Mouse (Mus musculus) testis, adult 2 months (tissue): Measurements from ENCODE around the gene Large1. TPM values are rescaled to one million over a fixed set of nuclear protein-coding genes. Genes with fewer than 3 reads are reported as not detected.

Source experiments
- H3K27ac ChIP-seq: fragments of 200-500 bp; 2 replicates; pipeline ENCODE4 v1.5.1; 2012; ENCODE audit warnings: low read depth, low read length; ENCODE audit not compliant: control insufficient read depth, insufficient read depth
- H3K27me3 ChIP-seq: fragments of 200-500 bp; 2 replicates; pipeline ENCODE4 v1.6.1; 2012; ENCODE audit warnings: mild to moderate bottlenecking, low read length, moderate library complexity; ENCODE audit not compliant: control insufficient read depth, insufficient read depth
- H3K36me3 ChIP-seq: fragments of 200-500 bp; 2 replicates; pipeline ENCODE4 v1.6.1; 2012; ENCODE audit warnings: mild to moderate bottlenecking, low read length; ENCODE audit not compliant: control insufficient read depth, insufficient read depth
- H3K4me1 ChIP-seq: fragments of 200-500 bp; 2 replicates; pipeline ENCODE4 v1.6.1; 2012; ENCODE audit warnings: low read length; ENCODE audit not compliant: control insufficient read depth, insufficient read depth
- H3K4me3 ChIP-seq: fragments of 200-500 bp; 2 replicates; pipeline ENCODE4 v1.5.1; 2012; ENCODE audit warnings: low read depth, mild to moderate bottlenecking, low read length, moderate library complexity, mixed read lengths; ENCODE audit not compliant: control insufficient read depth
- CTCF ChIP-seq: fragments of 200-500 bp; IDR thresholded peaks from 2 replicates; pipeline ENCODE4 v1.5.1; 2012; ENCODE audit warnings: low read depth, mild to moderate bottlenecking, inconsistent platforms, low read length, moderate library complexity; ENCODE audit not compliant: control insufficient read depth, insufficient read depth, insufficient replicate concordance
- POLR2A ChIP-seq: fragments of 200-500 bp; IDR thresholded peaks from 2 replicates; pipeline ENCODE4 v1.6.1; 2012; ENCODE audit warnings: low read depth, mild to moderate bottlenecking, inconsistent platforms, low read length, moderate library complexity; ENCODE audit not compliant: control insufficient read depth
- polyA plus RNA-seq: library from polyadenylated mRNA; depleted of rRNA; stranded (reverse); fragments of >200 nt; gene quantifications from 2 replicates; pipeline ENCODE4 v1.2.3, GENCODE M21; 2012

Large1 gene
- polyA plus RNA-seq, 1 experiment, result 2.0 TPM

DNA sequence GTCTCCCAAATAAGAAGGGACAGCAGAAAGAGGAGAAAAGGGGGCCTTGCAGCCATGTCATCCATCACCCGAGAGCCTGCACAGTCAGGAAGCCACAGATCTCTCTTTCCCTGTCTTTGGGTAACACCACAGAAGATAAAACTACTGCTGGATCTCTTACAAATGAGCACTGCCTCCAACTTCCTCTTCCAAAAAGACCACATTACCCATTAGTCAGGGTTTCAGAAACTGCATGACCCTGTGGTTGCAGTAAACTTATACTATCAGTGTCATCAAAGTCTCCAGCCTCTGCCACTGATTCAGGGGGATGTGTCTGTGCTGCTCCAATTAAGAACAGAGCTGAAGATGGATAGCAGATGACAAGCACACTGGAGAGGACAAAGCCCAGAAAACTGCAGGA, 111.3 kb downstream of the Large1 start:
- no peaks in the 10 kb centered on the region for H3K36me3 ChIP-seq
- TF ChIP-seq CTCF, result no peak
- TF ChIP-seq POLR2A, result no peak
- no peaks in the 10 kb centered on the region for H3K4me1 ChIP-seq
- H3K27me3 ChIP-seq, result no peaks in the 10 kb centered on the region
- H3K4me3 ChIP-seq, result no peak overlapping the region
- H3K27ac ChIP-seq, result no peak overlapping the region

DNA sequence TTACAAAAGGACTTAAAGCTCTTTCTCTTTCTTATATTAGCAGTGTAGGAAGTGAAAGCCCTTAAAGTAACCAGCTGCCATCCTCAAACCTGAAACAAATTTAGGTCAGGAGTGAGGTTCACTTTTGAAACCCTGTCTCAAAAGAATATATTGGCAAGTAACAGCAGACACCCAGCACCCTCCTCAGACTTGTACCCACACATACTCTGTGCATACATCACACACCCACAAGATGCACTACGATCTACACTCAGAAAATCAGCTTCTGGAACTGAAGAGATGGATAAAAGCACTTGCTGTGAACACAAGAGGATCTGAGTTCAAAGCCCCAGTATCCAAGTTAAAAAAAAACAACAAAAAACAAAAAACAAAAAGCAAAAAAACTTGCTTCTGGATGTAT, 119.1 kb downstream of the Large1 start:
- no peaks in the 10 kb centered on the region for H3K4me1 ChIP-seq
- no peak for TF ChIP-seq POLR2A
- TF ChIP-seq CTCF, result no peak
- H3K27me3 ChIP-seq, result no peaks in the 10 kb centered on the region

DNA sequence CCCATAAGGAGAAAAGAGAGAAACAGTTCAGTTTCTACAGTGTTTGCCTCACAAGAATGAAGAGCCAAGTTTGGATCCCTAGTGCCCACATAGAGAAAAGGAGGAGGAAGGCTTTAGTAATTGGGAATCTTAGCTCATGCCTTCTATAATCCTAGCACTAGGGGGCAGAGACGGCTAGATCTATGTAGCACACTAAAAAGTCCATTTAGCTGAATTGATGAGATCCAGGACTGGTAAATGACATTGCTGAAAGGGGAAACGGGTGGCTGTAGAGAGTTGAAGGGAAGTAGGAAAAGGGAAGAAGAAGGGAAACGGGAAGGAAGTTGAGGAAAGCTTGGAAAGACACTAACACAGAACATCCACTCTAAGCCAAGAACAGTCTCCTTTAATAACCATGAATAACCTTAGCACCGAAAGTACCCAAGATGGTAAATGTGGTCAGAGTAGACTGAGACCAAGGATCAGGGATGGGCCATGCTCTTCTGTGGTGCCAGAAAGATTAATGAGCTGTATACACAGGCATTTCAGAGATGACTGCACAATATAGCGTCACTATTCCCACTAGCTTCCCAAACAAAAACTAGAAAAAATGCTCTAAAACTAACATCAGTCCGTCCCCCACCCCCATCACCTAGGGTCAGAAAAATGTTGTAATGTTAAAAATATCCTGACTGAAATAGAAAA, 119.8 kb downstream of the Large1 start:
- H3K27ac ChIP-seq, result no peak overlapping the region
- H3K27me3 ChIP-seq, result no peaks in the 10 kb centered on the region
- H3K4me1 ChIP-seq, result no peaks in the 10 kb centered on the region
- H3K4me3 ChIP-seq, result no peak overlapping the region
- no peak for TF ChIP-seq CTCF
- TF ChIP-seq POLR2A, result no peak
- no peaks in the 10 kb centered on the region for H3K36me3 ChIP-seq

More for the DNA sequence above, 119.1 kb downstream of the Large1 start:
- Histone ChIP-seq H3K36me3 (no peaks in the 10 kb centered on the region), H3K27ac (no peak overlapping the region), H3K4me3 (no peak overlapping the region)

DNA sequence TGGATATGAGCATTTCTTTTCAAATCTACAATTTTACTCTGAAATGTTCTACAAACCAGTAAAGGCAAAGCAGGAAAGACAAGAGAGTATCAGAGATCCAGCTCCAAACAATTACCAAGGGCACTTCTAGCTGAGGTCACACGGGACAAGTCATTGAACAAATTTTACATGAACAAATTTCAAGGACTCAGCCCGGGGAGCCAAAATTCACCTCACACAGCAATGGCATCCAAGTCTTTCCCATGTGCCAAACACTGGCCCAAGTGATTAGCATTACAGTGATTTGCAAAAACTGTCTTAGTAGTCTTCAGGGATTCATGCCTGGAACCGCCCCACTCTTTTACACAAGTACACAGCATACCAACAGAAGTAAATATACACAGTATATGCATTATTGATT, 126.5 kb downstream of the Large1 start:
- Histone ChIP-seq H3K27ac (no peak overlapping the region), H3K4me3 (no peak overlapping the region), H3K4me1 (no peaks in the 10 kb centered on the region), H3K36me3 (no peaks in the 10 kb centered on the region), H3K27me3 (no peaks in the 10 kb centered on the region)
- TF ChIP-seq CTCF, result no peak
- no peak for TF ChIP-seq POLR2A

DNA sequence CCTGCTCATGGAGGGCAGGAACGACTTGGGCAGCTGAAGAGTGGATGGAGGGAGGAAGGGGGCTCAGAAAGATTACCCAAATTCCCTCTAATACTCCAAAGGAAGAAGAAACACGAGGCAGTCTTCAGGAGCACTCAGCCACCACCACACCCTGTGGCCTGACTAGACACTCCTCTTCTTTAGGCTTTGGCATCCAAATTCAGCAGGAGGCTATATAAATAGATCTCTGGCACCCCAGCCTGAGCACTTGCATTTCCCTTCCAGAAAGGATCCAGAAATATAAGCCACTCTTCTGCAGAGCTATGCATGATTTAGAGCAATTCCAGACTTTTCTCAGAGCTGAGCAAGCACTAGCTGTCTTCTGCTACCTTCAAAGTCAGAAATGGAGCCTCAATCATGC, 127.7 kb downstream of the Large1 start:
- no peaks in the 10 kb centered on the region for H3K36me3 ChIP-seq
- TF ChIP-seq CTCF (no peak), POLR2A (no peak)
- H3K27ac ChIP-seq, result no peak overlapping the region
- no peaks in the 10 kb centered on the region for H3K4me1 ChIP-seq
- no peak overlapping the region for H3K4me3 ChIP-seq
- no peaks in the 10 kb centered on the region for H3K27me3 ChIP-seq

DNA sequence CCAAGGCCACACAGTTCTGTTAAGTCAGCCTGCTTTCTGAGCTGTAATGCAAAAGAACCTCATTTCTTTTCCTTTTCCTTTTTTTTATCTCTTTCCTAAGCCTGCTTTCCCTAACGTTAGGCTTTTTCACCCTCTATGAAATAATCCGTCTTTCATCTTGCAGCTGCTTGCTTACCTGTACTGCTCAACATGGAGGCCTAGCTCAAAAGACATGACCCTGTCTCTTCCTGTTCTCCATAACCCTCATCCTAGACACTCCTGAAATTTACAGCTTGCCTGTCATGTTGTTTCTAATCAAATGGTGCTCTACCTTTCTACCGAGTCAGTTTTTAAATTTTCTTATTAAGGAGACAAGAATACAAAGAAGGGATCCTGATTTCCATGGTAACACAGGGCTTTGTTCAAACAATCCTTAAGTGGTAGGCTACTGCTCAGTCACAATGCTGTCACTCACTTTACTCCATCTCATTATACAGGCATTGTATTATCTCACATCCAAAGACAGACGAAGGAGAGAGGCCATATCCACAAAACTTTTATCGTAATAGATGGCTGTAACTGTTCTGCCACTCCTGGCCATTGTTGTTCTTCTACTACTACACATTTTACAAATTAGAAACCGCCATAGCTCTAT, 134.0 kb downstream of the Large1 start:
- Histone ChIP-seq H3K27ac (no peak overlapping the region), H3K4me1 (no peaks in the 10 kb centered on the region), H3K36me3 (no peaks in the 10 kb centered on the region), H3K4me3 (no peak overlapping the region), H3K27me3 (no peaks in the 10 kb centered on the region)
- TF ChIP-seq POLR2A (no peak), CTCF (no peak)

DNA sequence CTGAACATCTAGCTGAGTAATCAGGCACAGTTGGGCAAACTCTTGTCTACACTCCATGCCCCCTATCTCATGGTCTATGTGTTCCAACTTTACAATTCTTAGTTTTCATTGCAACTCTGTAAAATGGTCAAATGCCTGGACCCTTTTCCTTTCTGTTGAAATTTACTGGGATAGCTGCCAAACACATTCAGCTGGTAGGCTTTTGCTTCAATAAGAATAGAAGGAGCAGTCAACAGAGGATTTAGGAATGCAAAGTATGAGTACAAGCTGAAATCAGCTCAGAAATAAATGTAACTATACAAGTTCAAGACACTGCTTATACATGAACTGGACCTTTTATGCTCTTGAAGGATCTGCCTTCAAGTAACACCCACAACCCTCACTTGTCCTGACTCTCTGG, 146.5 kb downstream of the Large1 start:
- no peak overlapping the region for H3K4me3 ChIP-seq
- H3K27ac ChIP-seq, result no peak overlapping the region
- no peak for TF ChIP-seq POLR2A
- TF ChIP-seq CTCF, result no peak
- no peaks in the 10 kb centered on the region for H3K36me3 ChIP-seq
- no peaks in the 10 kb centered on the region for H3K4me1 ChIP-seq
- no peaks in the 10 kb centered on the region for H3K27me3 ChIP-seq

DNA sequence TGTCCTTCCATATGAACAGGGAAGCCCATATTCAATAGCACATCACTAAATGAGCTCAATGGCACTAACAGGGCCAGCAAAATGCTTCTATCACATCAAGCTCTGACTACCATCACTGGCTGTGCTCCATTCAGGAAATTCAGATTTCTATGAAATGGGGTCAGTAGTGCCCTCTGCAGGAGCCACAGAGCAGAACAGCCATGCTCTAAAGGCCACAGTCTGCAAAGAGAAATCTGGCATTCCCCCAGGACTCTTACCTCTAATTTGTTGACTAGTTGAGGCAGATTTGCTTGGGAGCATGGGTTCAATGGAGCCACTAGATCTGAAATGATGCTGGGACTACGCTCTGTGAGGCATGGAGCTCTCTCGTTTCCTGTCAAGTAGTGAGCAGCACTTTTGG, 151.5 kb downstream of the Large1 start:
- TF ChIP-seq POLR2A (no peak), CTCF (no peak)
- Histone ChIP-seq H3K27ac (no peak overlapping the region), H3K4me3 (no peak overlapping the region), H3K4me1 (no peaks in the 10 kb centered on the region), H3K27me3 (no peaks in the 10 kb centered on the region), H3K36me3 (no peaks in the 10 kb centered on the region)
